Comparison of ENCODE assay signal across 8 mouse cellular contexts in genomic region chr14:31131272-31131821, GRCm38 (mm10). TPM values are rescaled to one million over a fixed set of nuclear protein-coding genes. Genes with fewer than 3 reads are reported as not detected.
DNase-seq lines count a peak whose midpoint lies in the region; ATAC-seq and TF ChIP-seq lines count a peak whose summit lies in the region.

No protein-coding gene starts in this region.

- H3K36me3 ChIP-seq in erythroblast, embryonic 14.5 days (ENCODE audit: control insufficient read depth) = peaks cover 41% of the 10 kb centered on the region
- H3K36me3 ChIP-seq in ES-E14 (ENCODE audit: control insufficient read depth, insufficient read depth, low read length, poor library complexity, severe bottlenecking) = peaks cover 19% of the 10 kb centered on the region
- peaks cover 11% of the 10 kb centered on the region; the same call in 1 of the 2 replicates for H3K36me3 ChIP-seq in forebrain, embryonic 15.5 days

- H3K27me3 ChIP-seq in erythroblast, embryonic 14.5 days (ENCODE audit: control insufficient read depth) = no peaks in the 10 kb centered on the region
- H3K27me3 ChIP-seq in forebrain, embryonic 15.5 days = no peaks in the 10 kb centered on the region

- peak overlapping the region; percentile 85 for H3K9ac ChIP-seq in ES-E14 (ENCODE audit: insufficient read depth, low read depth, low read length, poor library complexity, severe bottlenecking)
- peak overlapping the region; percentile 72 for H3K9ac ChIP-seq in forebrain, embryonic 15.5 days (replicated peaks)

- H3K9me3 ChIP-seq in erythroblast, embryonic 14.5 days (ENCODE audit: control insufficient read depth, low read length) = no peaks in the 10 kb centered on the region
- H3K9me3 ChIP-seq in ES-E14 (ENCODE audit: control insufficient read depth, insufficient read depth, low read depth, low read length) = no peaks in the 10 kb centered on the region
- no peaks in the 10 kb centered on the region for H3K9me3 ChIP-seq in forebrain, embryonic 15.5 days

- H3K4me2 ChIP-seq in forebrain, embryonic 15.5 days (replicated peaks) = peak overlapping the region; percentile 71

- WGBS in forebrain, embryonic 15.5 days = under 1% methylated on average over 43 of the region's 43 CpGs

- H3K4me3 ChIP-seq in erythroblast, embryonic 14.5 days (replicated peaks) = peak overlapping the region; percentile 86
- peak overlapping the region; percentile 89 to 93 for H3K4me3 ChIP-seq in ES-E14 (ENCODE audit: insufficient read depth in 1 of 2, low read depth in 1 of 2, low read length in 2 of 2, poor library complexity in 1 of 2, severe bottlenecking in 1 of 2)
- peak overlapping the region; percentile 75 for H3K4me3 ChIP-seq in forebrain, embryonic 15.5 days

- ATAC-seq in erythroblast, adult 5-6 weeks (replicated peaks; ENCODE audit: low FRiP score, poor library complexity, severe bottlenecking) = no peak
- 0 out of 2 replicates have a peak, but pooled peaks have one; percentile 0 for ATAC-seq in forebrain, embryonic 15.5 days (replicated peaks)

- in situ Hi-C loops in ES-E14 (cut with MboI; ENCODE audit: low sequenced_read_pairs in 2 of 2, unreplicated experiment in 2 of 2) = no loop called here

- H3K4me1 ChIP-seq in erythroblast, embryonic 14.5 days (ENCODE audit: control insufficient read depth) = peaks cover 68% of the 10 kb centered on the region
- H3K4me1 ChIP-seq in ES-E14 (ENCODE audit: control insufficient read depth in 2 of 2, insufficient read depth in 2 of 2, low read length in 2 of 2, poor library complexity in 1 of 2) = peaks cover 5 to 14% of the 10 kb centered on the region in 2 experiments; a peak in 3 of 4 replicates
- peaks cover 73% of the 10 kb centered on the region for H3K4me1 ChIP-seq in forebrain, embryonic 15.5 days

- DNase-seq in ES-E14 (ENCODE audit: low read depth, low spot score) = no peak
- peak; percentile 56 to 72 for DNase-seq in kidney, postnatal 4 days
- peak; percentile 43 for DNase-seq in naive thymus-derived CD4-positive, alpha-beta T cell, adult 2 months (ENCODE audit: low read depth)
- no peak for DNase-seq in layer of hippocampus, adult 18-20 months (ENCODE audit: low spot score in 2 of 2)
- DNase-seq in frontal cortex, postnatal 25 days (ENCODE audit: low spot score in 2 of 2) = no peak

- no peak overlapping the region for H3K27ac ChIP-seq in ES-E14 (ENCODE audit: insufficient read depth, low read depth, low read length, poor library complexity, severe bottlenecking)
- H3K27ac ChIP-seq in forebrain, embryonic 15.5 days (replicated peaks) = peak overlapping the region; percentile 89

TF ChIP-seq in ES-E14, 5 proteins besides CTCF, POLR2A, EP300 and RAD21:
- TF ChIP-seq ZC3H11A (IDR thresholded peaks at IDR 0.05; ENCODE audit: borderline replicate concordance, low read depth, low read length) (no peak), ZNF384 (IDR thresholded peaks at IDR 0.05; ENCODE audit: low read depth, low read length) (no peak), CHD2 (IDR thresholded peaks at IDR 0.05; ENCODE audit: low read depth, low read length) (no peak), HCFC1 (IDR thresholded peaks at IDR 0.05; ENCODE audit: borderline replicate concordance, insufficient read depth, low read length) (no peak), MAFK (IDR thresholded peaks at IDR 0.05; ENCODE audit: insufficient read depth, low read depth, low read length) (no peak)

RNA-seq across cellular contexts. Expression of gene Nt5dc2, which starts 0.5 kb away (rescaled TPM):
- polyA plus RNA-seq in erythroblast, embryonic 14.5 days (2012) = 16.8 and 31.6 TPM in 2 replicates
- total RNA-seq in erythroblast, adult 5-6 weeks (2015; ENCODE audit: low replicate concordance) = 12.3 and 18.4 TPM in 2 replicates
- total RNA-seq in erythroblast, adult 5-6 weeks (2017; ENCODE audit: low replicate concordance) = 5.0 and 30.4 TPM in 2 replicates
- total RNA-seq in ES-E14 (2012; rRNA removed) = 151 and 155 TPM in 2 replicates
- polyA plus RNA-seq in forebrain, embryonic 15.5 days (2015; fragmentation: Nextera tagmentation; extraction: Ambion mirVana) = 223 and 240 TPM in 2 replicates
- 10 to 100 TPM; 11.0 to 11.5 TPM for total RNA-seq in layer of hippocampus, adult 18-20 months (2021)

RNA-seq across cellular contexts. Expression of gene Smim4, which starts 2.6 kb away (rescaled TPM):
- polyA plus RNA-seq in erythroblast, embryonic 14.5 days (2012) = 9.0 and 10.3 TPM in 2 replicates
- 22.8 and 30.9 TPM in 2 replicates for total RNA-seq in erythroblast, adult 5-6 weeks (2015; ENCODE audit: low replicate concordance)
- 14.7 and 16.2 TPM in 2 replicates for total RNA-seq in erythroblast, adult 5-6 weeks (2017; ENCODE audit: low replicate concordance)
- total RNA-seq in ES-E14 (2012; rRNA removed) = 43.3 and 45.3 TPM in 2 replicates
- polyA plus RNA-seq in forebrain, embryonic 15.5 days (2015; fragmentation: Nextera tagmentation; extraction: Ambion mirVana) = 66.1 and 74.5 TPM in 2 replicates
- 10 to 100 TPM; 26.9 to 30.3 TPM for total RNA-seq in layer of hippocampus, adult 18-20 months (2021)

RNA-seq across cellular contexts. Expression of gene Stab1, which starts 37.1 kb away (rescaled TPM):
- 0.08 and 0.13 TPM in 2 replicates for polyA plus RNA-seq in erythroblast, embryonic 14.5 days (2012)
- total RNA-seq in erythroblast, adult 5-6 weeks (2015; ENCODE audit: low replicate concordance) = not detected in 2 replicates
- total RNA-seq in erythroblast, adult 5-6 weeks (2017; ENCODE audit: low replicate concordance) = 0.70 TPM in 1 of 2 replicates, not detected in the other
- total RNA-seq in ES-E14 (2012; rRNA removed) = 1.3 and 2.0 TPM in 2 replicates
- 12.9 and 19.0 TPM in 2 replicates for polyA plus RNA-seq in forebrain, embryonic 15.5 days (2015; fragmentation: Nextera tagmentation; extraction: Ambion mirVana)
- 10 to 100 TPM; 15.6 to 16.2 TPM for total RNA-seq in layer of hippocampus, adult 18-20 months (2021)

Comparison
In these comparisons a context has a peak if more than half of its experiments do, and no peak if none do; other contexts are left out.
1. DNase-seq: peak in kidney, postnatal 4 days (2 of 2) and naive thymus-derived CD4-positive, alpha-beta T cell, adult 2 months (single experiment); none in ES-E14 (single experiment), layer of hippocampus, adult 18-20 months (0 of 2) and frontal cortex, postnatal 25 days (0 of 2).
2. Peak in every context shown above with its lines, with median percentiles within 50 percentile points of each other: H3K4me3 ChIP-seq.